Comparison of ENCODE assay signal across 8 mouse cellular contexts in genomic region chr10:100487097-100487978, GRCm38 (mm10). TPM values are rescaled to one million over a fixed set of nuclear protein-coding genes. Genes with fewer than 3 reads are reported as not detected.
DNase-seq lines count a peak whose midpoint lies in the region; ATAC-seq and TF ChIP-seq lines count a peak whose summit lies in the region.

Tmtc3 (minus strand) TSS chr10:100487350.
Cep290 (plus strand) TSS chr10:100487558.

- peak; percentile 85 to 88 for TF ChIP-seq POLR2A in MEL (IDR thresholded peaks at IDR 0.05; ENCODE audit: control insufficient read depth in 1 of 2, insufficient read depth in 1 of 2, low read depth in 1 of 2, low read length in 2 of 2, poor library complexity in 1 of 2)
- TF ChIP-seq POLR2A in cerebellum, adult 2 months (IDR thresholded peaks at IDR 0.05; ENCODE audit: borderline replicate concordance, insufficient read depth, low read length), result peak; percentile 55

- peak; percentile 96 for DNase-seq in MEL (ENCODE audit: low read depth, low spot score)
- DNase-seq in cerebellum, adult 2 months, result peak; percentile 96 to 98
- peak; percentile 98 for DNase-seq in forebrain, postnatal 0 days
- DNase-seq in heart, postnatal 4 days, result peak; percentile 94
- peak; percentile 96 for DNase-seq in layer of hippocampus, adult 8-10 months (ENCODE audit: low spot score in 2 of 2)
- DNase-seq in ovary, adult 18-20 months (ENCODE audit: low spot score), result peak; percentile 94
- peak; percentile 82 for DNase-seq in thymus, postnatal 0 days (ENCODE audit: low spot score)

- no peaks in the 10 kb centered on the region for H3K27me3 ChIP-seq in MEL (ENCODE audit: control insufficient read depth in 1 of 2, insufficient read depth in 2 of 2, low read length in 2 of 2)
- no peaks in the 10 kb centered on the region for H3K27me3 ChIP-seq in cerebellum, adult 2 months (ENCODE audit: control insufficient read depth, insufficient read depth, low read length)
- H3K27me3 ChIP-seq in forebrain, postnatal 0 days (ENCODE audit: insufficient read depth, low read length), result no peaks in the 10 kb centered on the region
- H3K27me3 ChIP-seq in lung, embryonic 15.5 days, result no peaks in the 10 kb centered on the region

- peak within 1 kb of the TSS; percentile 86 for H3K9ac ChIP-seq in MEL (ENCODE audit: control insufficient read depth, low read depth, low read length, poor library complexity, severe bottlenecking)
- H3K9ac ChIP-seq in forebrain, postnatal 0 days, result peak within 1 kb of the TSS; percentile 62
- H3K9ac ChIP-seq in lung, embryonic 15.5 days, result peak within 1 kb of the TSS; percentile 76

- H3K4me2 ChIP-seq in forebrain, postnatal 0 days (ENCODE audit: low read depth), result peak within 1 kb of the TSS; percentile 75
- peak within 1 kb of the TSS; percentile 77 for H3K4me2 ChIP-seq in lung, embryonic 15.5 days

- H3K27ac ChIP-seq in MEL (ENCODE audit: control insufficient read depth, low read depth, low read length), result peak within 1 kb of the TSS; percentile 43; the same call in 1 of the 2 replicates
- H3K27ac ChIP-seq in cerebellum, adult 2 months (ENCODE audit: insufficient read depth, low read length), result peak within 1 kb of the TSS; percentile 35; the same call in 1 of the 2 replicates
- H3K27ac ChIP-seq in forebrain, postnatal 0 days (ENCODE audit: low read depth, low read length), result peak within 1 kb of the TSS; percentile 17; the same call in 1 of the 2 replicates
- peak within 1 kb of the TSS; percentile 65 for H3K27ac ChIP-seq in lung, embryonic 15.5 days

- under 1% methylated on average over 63 of the region's 63 CpGs for WGBS in cerebellum, adult 2 months
- under 1% methylated on average over 63 of the region's 63 CpGs for WGBS in forebrain, postnatal 0 days
- under 1% methylated on average over 63 of the region's 63 CpGs for WGBS in lung, embryonic 15.5 days

- peak within 1 kb of the TSS; percentile 69 to 89 for H3K4me3 ChIP-seq in MEL (ENCODE audit: control insufficient read depth in 1 of 2, insufficient read depth in 1 of 2, low read depth in 2 of 2, low read length in 2 of 2)
- peak within 1 kb of the TSS; percentile 66 for H3K4me3 ChIP-seq in cerebellum, adult 2 months (replicated peaks; ENCODE audit: insufficient read depth, low read depth, low read length)
- H3K4me3 ChIP-seq in forebrain, postnatal 0 days (ENCODE audit: low read depth, low read length), result peak within 1 kb of the TSS; percentile 70
- peak within 1 kb of the TSS; percentile 74 for H3K4me3 ChIP-seq in lung, embryonic 15.5 days

- no peaks in the 10 kb centered on the region for H3K9me3 ChIP-seq in MEL (replicated peaks; ENCODE audit: insufficient read depth, low read length)
- no peaks in the 10 kb centered on the region for H3K9me3 ChIP-seq in forebrain, postnatal 0 days (ENCODE audit: low read length)
- H3K9me3 ChIP-seq in lung, embryonic 15.5 days, result no peaks in the 10 kb centered on the region

- no peak for TF ChIP-seq CTCF in MEL (IDR thresholded peaks at IDR 0.05 in 2 of 3, conservative IDR thresholded peaks at IDR 0.05 in 1 of 3; ENCODE audit: control insufficient read depth in 1 of 3, insufficient read depth in 1 of 3, low read depth in 2 of 3, low read length in 3 of 3, poor library complexity in 1 of 3, severe bottlenecking in 1 of 3)
- no peak for TF ChIP-seq CTCF in cerebellum, adult 2 months (IDR thresholded peaks at IDR 0.05; ENCODE audit: borderline replicate concordance, insufficient read depth, low read depth, low read length)
- TF ChIP-seq CTCF in forebrain, postnatal 0 days (IDR thresholded peaks at IDR 0.05; ENCODE audit: low read depth), result no peak

- H3K79me2 ChIP-seq in MEL (ENCODE audit: control insufficient read depth, insufficient read depth, low read length, poor library complexity), result peaks cover 8% of the 10 kb centered on the region

- ATAC-seq in forebrain, postnatal 0 days, result peak; percentile 99
- peak; percentile 98 for ATAC-seq in lung, embryonic 15.5 days (ENCODE audit: borderline replicate concordance, extremely low read depth, low FRiP score, low TSS enrichment)

- peaks cover 0 to 2% of the 10 kb centered on the region in 2 experiments; a peak in 2 of 4 replicates for H3K36me3 ChIP-seq in MEL (ENCODE audit: control insufficient read depth in 1 of 2, insufficient read depth in 2 of 2, low read length in 2 of 2)
- no peaks in the 10 kb centered on the region for H3K36me3 ChIP-seq in forebrain, postnatal 0 days (ENCODE audit: insufficient read depth)
- no peaks in the 10 kb centered on the region for H3K36me3 ChIP-seq in lung, embryonic 15.5 days

- no peak for TF ChIP-seq EP300 in MEL (IDR thresholded peaks at IDR 0.05; ENCODE audit: low read depth in 1 of 2, low read length in 2 of 2)

- peaks cover 3 to 9% of the 10 kb centered on the region in 2 experiments; a peak in 3 of 4 replicates for H3K4me1 ChIP-seq in MEL (ENCODE audit: control insufficient read depth in 1 of 2, insufficient read depth in 2 of 2, low read length in 2 of 2)
- H3K4me1 ChIP-seq in cerebellum, adult 2 months (ENCODE audit: control insufficient read depth, insufficient read depth, low read length), result no peaks in the 10 kb centered on the region; the same call in 1 of the 2 replicates
- H3K4me1 ChIP-seq in forebrain, postnatal 0 days (ENCODE audit: insufficient read depth), result no peaks in the 10 kb centered on the region
- H3K4me1 ChIP-seq in lung, embryonic 15.5 days, result no peaks in the 10 kb centered on the region

- TF ChIP-seq RAD21 in MEL (IDR thresholded peaks at IDR 0.05; ENCODE audit: low read depth, low read length), result no peak

TF ChIP-seq in MEL, 35 proteins besides CTCF, POLR2A, EP300 and RAD21 (continues in another document):
- TF ChIP-seq MEF2A (IDR thresholded peaks at IDR 0.05; ENCODE audit: extremely low read depth, insufficient replicate concordance, low read depth, low read length, poor library complexity, severe bottlenecking) (no peak), ZNF384 (IDR thresholded peaks at IDR 0.05; ENCODE audit: low read depth, low read length) (no peak), E2F4 (IDR thresholded peaks at IDR 0.05; ENCODE audit: borderline replicate concordance, low read depth, low read length) (no peak), GABPA (IDR thresholded peaks at IDR 0.05; ENCODE audit: low read depth, low read length) (no peak; the same call in 1 of the 2 replicates), HCFC1 (IDR thresholded peaks at IDR 0.05; ENCODE audit: low read depth, low read length) (peak; percentile 99), MAX (IDR thresholded peaks at IDR 0.05; ENCODE audit: low read length) (peak; percentile 85), ELF1 (IDR thresholded peaks at IDR 0.05; ENCODE audit: low read depth, low read length) (peak; percentile 91), POLR2AphosphoS2 (IDR thresholded peaks at IDR 0.05; ENCODE audit: low read length) (peak; percentile 64; the same call in 1 of the 2 replicates), CHD1 (IDR thresholded peaks at IDR 0.05; ENCODE audit: low read depth, low read length) (no peak; the same call in 1 of the 2 replicates), JUND (IDR thresholded peaks at IDR 0.05; ENCODE audit: low read depth, low read length) (no peak), MAZ (IDR thresholded peaks at IDR 0.05; ENCODE audit: low read depth, low read length) (peak; percentile 88; the same call in 1 of the 2 replicates), NELFE (IDR thresholded peaks at IDR 0.05; ENCODE audit: low read depth, low read length) (peak; percentile 81), UBTF (IDR thresholded peaks at IDR 0.05; ENCODE audit: borderline replicate concordance, insufficient read depth, low read depth, low read length) (no peak), MYB (IDR thresholded peaks at IDR 0.05; ENCODE audit: low read depth, low read length) (no peak), MAFK (IDR thresholded peaks at IDR 0.05; ENCODE audit: borderline replicate concordance, low read depth, low read length) (no peak), SIN3A (IDR thresholded peaks at IDR 0.05; ENCODE audit: low read length) (peak; percentile 98), RCOR1 (IDR thresholded peaks at IDR 0.05; ENCODE audit: low read depth, low read length) (no peak), TAL1 (IDR thresholded peaks at IDR 0.05; ENCODE audit: low read length) (no peak), CHD2 (IDR thresholded peaks at IDR 0.05; ENCODE audit: low read length) (peak; percentile 43), ZC3H11A (IDR thresholded peaks at IDR 0.05; ENCODE audit: low read depth, low read length) (no peak), MYC (IDR thresholded peaks at IDR 0.05; ENCODE audit: low read depth, low read length) (peak; percentile 59; the same call in 1 of the 2 replicates), ZMIZ1 (IDR thresholded peaks at IDR 0.05; ENCODE audit: low read depth, low read length) (no peak), MXI1 (IDR thresholded peaks at IDR 0.05; ENCODE audit: low read depth, low read length) (peak; percentile 80), ZKSCAN1 (IDR thresholded peaks at IDR 0.05; ENCODE audit: low read depth, low read length) (no peak)

RNA-seq across cellular contexts. Expression of gene Tmtc3, which starts in this region (rescaled TPM):
- total RNA-seq in MEL (2012; rRNA removed), result 6.7 and 8.9 TPM in 2 replicates
- 1 to 10 TPM in 1 of 2 experiments, not detected in 1; 7.5 TPM for polyA plus RNA-seq in MEL (2012; ENCODE audit: insufficient read depth in 1 of 2, insufficient read length in 2 of 2, low read depth in 1 of 2, low replicate concordance in 2 of 2, missing spikeins in 1 of 2)
- polyA plus RNA-seq in cerebellum, adult 2 months (2012; rRNA removed), result 7.7 and 8.2 TPM in 2 replicates
- 11.1 and 14.2 TPM in 2 replicates for total RNA-seq in forebrain, postnatal 0 days (2014; rRNA removed)
- polyA plus RNA-seq in forebrain, postnatal 0 days (2015; fragmentation: Nextera tagmentation; extraction: Ambion mirVana), result 2.8 and 4.8 TPM in 2 replicates
- total RNA-seq in heart, postnatal 4 days (2021), result 10 to 100 TPM; 23.1 to 28.4 TPM
- 10 to 100 TPM; 10.2 to 15.6 (median 12.9) TPM for total RNA-seq in layer of hippocampus, adult 8-10 months (2022)
- polyA plus RNA-seq in lung, embryonic 15.5 days (2015; fragmentation: Nextera tagmentation; extraction: Ambion mirVana), result 24.7 and 26.6 TPM in 2 replicates
- polyA plus RNA-seq in thymus, postnatal 0 days (2015; fragmentation: Nextera tagmentation; extraction: Ambion mirVana), result 5.2 and 6.8 TPM in 2 replicates

RNA-seq across cellular contexts. Expression of gene Cep290, which starts in this region (rescaled TPM):
- total RNA-seq in MEL (2012; rRNA removed), result 5.2 and 5.5 TPM in 2 replicates
- polyA plus RNA-seq in MEL (2012; ENCODE audit: insufficient read depth in 1 of 2, insufficient read length in 2 of 2, low read depth in 1 of 2, low replicate concordance in 2 of 2, missing spikeins in 1 of 2), result 1 to 10 TPM in 1 of 2 experiments, not detected in 1; 3.8 TPM
- polyA plus RNA-seq in cerebellum, adult 2 months (2012; rRNA removed), result 7.5 and 8.1 TPM in 2 replicates
- 6.0 and 8.0 TPM in 2 replicates for total RNA-seq in forebrain, postnatal 0 days (2014; rRNA removed)
- polyA plus RNA-seq in forebrain, postnatal 0 days (2015; fragmentation: Nextera tagmentation; extraction: Ambion mirVana), result 2.2 and 4.0 TPM in 2 replicates
- 1 to 10 TPM; 3.9 to 5.2 TPM for total RNA-seq in heart, postnatal 4 days (2021)
- 10 to 100 TPM; 14.0 to 16.3 (median 14.6) TPM for total RNA-seq in layer of hippocampus, adult 8-10 months (2022)
- 5.5 and 5.8 TPM in 2 replicates for polyA plus RNA-seq in lung, embryonic 15.5 days (2015; fragmentation: Nextera tagmentation; extraction: Ambion mirVana)
- polyA plus RNA-seq in thymus, postnatal 0 days (2015; fragmentation: Nextera tagmentation; extraction: Ambion mirVana), result 3.3 and 3.9 TPM in 2 replicates

Comparison
In these comparisons a context has a peak if more than half of its experiments do, and no peak if none do; other contexts are left out.
1. Peak in every context shown above with its lines: DNase-seq, ATAC-seq, H3K4me3 ChIP-seq and H3K27ac ChIP-seq.